Mouse (Mus musculus) ES-E14 (cell line): ENCODE results near the gene Hnrnph1. TPM values are rescaled to one million over a fixed set of nuclear protein-coding genes. Genes with fewer than 3 reads are reported as not detected.

ENCODE experiments used
- DNase-seq: peaks from one replicate; pipeline ENCODE4 v3.0.0-alpha.2; 2013; ENCODE audit warnings: low read depth, low spot score
- H3K27ac ChIP-seq: 2 replicates; pipeline ENCODE4 v1.5.1; 2012; ENCODE audit warnings: low read depth, mild to moderate bottlenecking, low read length, moderate library complexity, mixed read lengths; ENCODE audit not compliant: poor library complexity, insufficient read depth, severe bottlenecking
- H3K36me3 ChIP-seq: 2 replicates; pipeline ENCODE4 v1.6.1; 2012; ENCODE audit warnings: mild to moderate bottlenecking, low read length, moderate library complexity, mixed read lengths; ENCODE audit not compliant: control insufficient read depth, poor library complexity, insufficient read depth, severe bottlenecking
- H3K4me1 ChIP-seq, 2 experiments: fragments of 150-350 bp in 1 of 2; sonication (generic) in 1 of 2; 2 replicates each; pipeline ENCODE4 v1.6.1; 2012; ENCODE audit warnings: low read length in 2 of 2, mild to moderate bottlenecking in 1 of 2, mixed read lengths in 1 of 2; ENCODE audit not compliant: control insufficient read depth in 2 of 2, insufficient read depth in 2 of 2, poor library complexity in 1 of 2
- H3K4me3 ChIP-seq, 2 experiments: fragments of 150-350 bp in 1 of 2; sonication (generic) in 1 of 2; 2 replicates each; pipeline ENCODE4 v1.5.1; 2012; ENCODE audit warnings: low read length in 2 of 2, low read depth in 1 of 2, mild to moderate bottlenecking in 1 of 2, mixed read lengths in 1 of 2; ENCODE audit not compliant: insufficient read depth in 1 of 2, poor library complexity in 1 of 2, severe bottlenecking in 1 of 2
- H3K9ac ChIP-seq: 2 replicates; pipeline ENCODE4 v1.6.1; 2012; ENCODE audit warnings: low read depth, mild to moderate bottlenecking, low read length, mixed read lengths; ENCODE audit not compliant: poor library complexity, insufficient read depth, severe bottlenecking
- H3K9me3 ChIP-seq: fragments of 150-350 bp; sonication (generic); 2 replicates; pipeline ENCODE4 v1.6.1; 2012; ENCODE audit warnings: low read depth, mild to moderate bottlenecking, low read length; ENCODE audit not compliant: control insufficient read depth, insufficient read depth
- CHD2 ChIP-seq: IDR thresholded peaks from 2 replicates; pipeline ENCODE4 v1.6.1; 2014; ENCODE audit warnings: mild to moderate bottlenecking, low read depth, low read length, inconsistent platforms
- HCFC1 ChIP-seq: IDR thresholded peaks from 2 replicates; pipeline ENCODE4 v1.6.1; 2012; ENCODE audit warnings: low read length, inconsistent platforms, borderline replicate concordance; ENCODE audit not compliant: insufficient read depth
- MAFK ChIP-seq: IDR thresholded peaks from 2 replicates; pipeline ENCODE4 v1.6.1; 2014; ENCODE audit warnings: mild to moderate bottlenecking, low read depth, low read length, inconsistent platforms; ENCODE audit not compliant: insufficient read depth
- ZC3H11A ChIP-seq: IDR thresholded peaks from 2 replicates; pipeline ENCODE4 v1.6.1; 2012; ENCODE audit warnings: low read depth, mild to moderate bottlenecking, inconsistent platforms, low read length, borderline replicate concordance
- ZNF384 ChIP-seq: IDR thresholded peaks from 2 replicates; pipeline ENCODE4 v1.6.1; 2012; ENCODE audit warnings: low read depth, low read length, inconsistent platforms
- in situ Hi-C, 2 experiments: fragments of 600-800 bp; cut with MboI; formaldehyde crosslinking; loops; one replicate each; pipeline ENCODE4 v1.15.1; 2025; ENCODE audit warnings: low sequenced_read_pairs in 2 of 2, inconsistent platforms in 1 of 2; ENCODE audit not compliant: unreplicated experiment in 2 of 2
- total RNA-seq: library from RNA; depleted of rRNA; stranded (reverse); fragments of 300-350 nt; gene quantifications from 2 replicates; pipeline ENCODE4 v1.2.3, GENCODE M21; 2012; rRNA removed

Hnrnph1 gene
- total RNA-seq, 1 experiment: 401 TPM

- Histone ChIP-seq H3K27ac (no peak overlapping the region), H3K9ac (no peak overlapping the region), H3K36me3 (no peaks in the 10 kb centered on the region), H3K4me1 (peaks cover 4 to 8% of the 10 kb centered on the region in 2 experiments; a peak in 3 of 4 replicates), H3K9me3 (no peaks in the 10 kb centered on the region), H3K4me3 (no peak overlapping the region)
- TF ChIP-seq ZNF384 (no peak), CHD2 (no peak), ZC3H11A (no peak), HCFC1 (no peak), MAFK (no peak)
- in situ Hi-C loops: no loop called here
- DNase-seq: no peak
Measured at GRCm38 (mm10) chr11:50432896-50433295, 56.1 kb downstream of the Hnrnph1 start.

Other genes with a start within 250 kb of the Hnrnph1 start
- gene Tbc1d9b, start 245.6 kb upstream of the Hnrnph1 start, total RNA-seq: 18.0 and 19.3 TPM in 2 replicates
- 13.0 and 14.6 TPM in 2 replicates for gene Mrnip, start 202.5 kb upstream of the Hnrnph1 start, total RNA-seq
- gene Sqstm1, start 166.2 kb upstream of the Hnrnph1 start, total RNA-seq: 140 and 234 TPM in 2 replicates
- gene Mgat4b, start 166.1 kb upstream of the Hnrnph1 start, total RNA-seq: 22.6 and 28.1 TPM in 2 replicates
- gene Ltc4s, start 138.4 kb upstream of the Hnrnph1 start, total RNA-seq: 1.9 and 2.3 TPM in 2 replicates
- 7.4 and 7.6 TPM in 2 replicates for gene Maml1, start 84.7 kb upstream of the Hnrnph1 start, total RNA-seq
- 970 and 1,175 TPM in 2 replicates for gene Canx, start 51.3 kb upstream of the Hnrnph1 start, total RNA-seq
- 0.54 TPM in 1 of 2 replicates, not detected in the other for gene Cby3, start 22.5 kb upstream of the Hnrnph1 start, total RNA-seq
- 11.2 and 13.1 TPM in 2 replicates for gene Rufy1, start 54.1 kb downstream of the Hnrnph1 start, total RNA-seq
- 0.74 and 1.1 TPM in 2 replicates for gene Adamts2, start 225.1 kb downstream of the Hnrnph1 start, total RNA-seq